Mouse (Mus musculus) pancreas, adult 10 weeks (tissue): ENCODE data around the gene Fshr. TPM values are rescaled to one million over a fixed set of nuclear protein-coding genes. Genes with fewer than 3 reads are reported as not detected.

Experiments used
- polyA plus RNA-seq: library from polyadenylated mRNA; stranded (reverse); fragments of 350-450 nt; fragmentation: Illumina TruSeq; extraction: RNeasy Lipid Tissue Mini Kit (QIAGEN cat#74804); gene quantifications from one replicate; pipeline ENCODE4 v1.2.3, GENCODE M21; 2015; ENCODE audit warnings: low read depth, low replicate concordance; ENCODE audit not compliant: insufficient read depth

Gene Fshr
- not detected for polyA plus RNA-seq

GRCm38 (mm10) chr17:89200575-89200974 is at the start of gene Fshr:
Gene Fshr (minus strand): TSS chr17:89200675.

